Mouse (Mus musculus): ENCODE results near the gene Gjb4.

Gene Gjb4

DNA sequence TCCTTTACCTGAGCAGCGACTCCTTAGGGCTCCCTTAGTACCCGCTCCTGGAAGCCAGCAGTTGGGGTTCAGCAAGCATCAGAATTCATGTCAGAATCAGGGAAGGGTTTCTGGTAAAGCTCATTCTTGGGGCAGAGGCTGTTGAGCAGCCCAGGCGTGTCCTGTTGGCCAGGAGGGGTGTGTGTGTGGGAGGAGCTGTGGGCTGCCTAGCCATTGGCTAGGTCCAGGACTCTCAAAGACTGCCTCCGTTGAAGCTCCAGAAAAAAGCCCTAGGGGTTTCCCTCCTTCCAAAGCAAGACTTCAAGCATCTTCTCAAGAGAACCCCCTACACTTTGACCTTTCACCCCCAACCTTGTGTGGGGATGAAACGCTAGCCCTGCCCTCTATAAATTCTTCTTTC is 4.1 kb upstream of the Gjb4 start, which contains the start of gene Gjb5:
Gene Gjb5 (minus strand): TSS at position 164 of the 400 bp plus-strand sequence.
- in situ Hi-C loops (cut with MboI; ENCODE audit: low pct_unique_long_range_greater_than_20kb in 1 of 2, low sequenced_read_pairs in 2 of 2, unreplicated experiment in 1 of 2): no loop called here

DNA sequence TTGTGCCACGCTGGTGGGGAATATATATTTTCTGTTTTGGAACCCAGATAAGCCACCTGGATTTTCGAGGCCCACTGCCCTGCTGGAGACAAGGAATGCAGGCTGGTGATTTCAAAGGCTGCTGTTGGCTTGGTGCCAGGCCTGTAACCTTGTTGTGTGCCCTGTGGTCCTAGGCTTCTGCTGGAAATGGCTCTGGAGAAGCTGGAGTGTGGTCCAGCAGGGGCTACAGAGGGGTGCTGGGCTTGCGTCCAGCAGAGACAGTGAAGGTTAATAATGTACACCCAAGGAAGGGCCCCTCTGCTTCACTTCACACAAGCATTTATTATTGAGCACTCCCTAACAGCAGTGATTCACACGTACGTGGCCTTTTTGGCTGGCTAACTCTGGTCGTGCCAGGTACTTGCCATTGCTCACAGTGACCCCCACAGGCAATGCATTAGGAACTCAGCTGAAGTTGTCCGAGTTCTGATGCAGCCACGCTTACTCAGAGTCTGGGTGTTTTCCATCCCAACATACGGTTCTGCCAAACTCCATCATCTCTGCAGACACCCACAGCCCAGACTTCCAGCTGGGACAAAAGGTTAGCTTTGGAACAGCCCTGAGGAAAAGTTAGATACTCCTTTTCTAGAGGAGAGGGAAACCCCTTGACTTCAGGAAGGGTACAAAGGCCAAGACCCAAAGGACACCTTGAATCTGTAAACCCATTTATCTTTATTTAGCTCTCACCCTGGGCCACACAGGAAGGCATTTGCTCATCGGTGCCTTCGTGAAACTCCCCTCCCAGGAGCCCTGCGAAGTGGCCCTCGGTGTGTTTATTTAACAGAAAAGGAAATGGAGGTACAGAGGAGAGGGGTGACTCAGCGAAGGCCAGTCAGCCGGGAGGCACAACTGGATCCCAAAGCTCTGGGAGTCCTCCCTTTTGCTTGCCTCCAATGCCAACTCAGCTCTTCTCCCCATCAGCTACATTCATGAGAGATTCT is 915 bp upstream of the Gjb4 start:
- in situ Hi-C loops (cut with MboI; ENCODE audit: low pct_unique_long_range_greater_than_20kb in 1 of 2, low sequenced_read_pairs in 2 of 2, unreplicated experiment in 1 of 2): no loop called here

DNA sequence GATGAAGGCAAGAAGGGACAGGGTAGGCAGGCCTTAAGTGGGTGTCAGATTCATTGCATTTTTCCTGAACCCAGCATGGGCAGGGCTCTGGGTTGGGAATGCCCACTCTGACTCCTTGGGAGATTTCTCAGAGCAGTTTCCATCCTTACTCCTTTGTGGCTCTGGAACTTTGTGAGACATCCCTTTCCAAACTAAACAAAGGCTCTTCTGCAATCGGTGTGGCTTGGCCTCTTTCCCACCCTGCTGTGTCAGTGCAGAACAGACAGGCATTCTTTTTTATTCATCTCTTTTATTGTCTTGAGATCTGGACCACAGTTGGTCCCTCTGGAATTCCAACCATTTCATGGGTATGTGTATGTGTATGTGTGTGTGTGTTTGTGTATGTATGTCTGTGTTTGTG is 1.3 kb downstream of the Gjb4 start:
- in situ Hi-C loops (cut with MboI; ENCODE audit: low pct_unique_long_range_greater_than_20kb in 1 of 2, low sequenced_read_pairs in 2 of 2, unreplicated experiment in 1 of 2): no loop called here

DNA sequence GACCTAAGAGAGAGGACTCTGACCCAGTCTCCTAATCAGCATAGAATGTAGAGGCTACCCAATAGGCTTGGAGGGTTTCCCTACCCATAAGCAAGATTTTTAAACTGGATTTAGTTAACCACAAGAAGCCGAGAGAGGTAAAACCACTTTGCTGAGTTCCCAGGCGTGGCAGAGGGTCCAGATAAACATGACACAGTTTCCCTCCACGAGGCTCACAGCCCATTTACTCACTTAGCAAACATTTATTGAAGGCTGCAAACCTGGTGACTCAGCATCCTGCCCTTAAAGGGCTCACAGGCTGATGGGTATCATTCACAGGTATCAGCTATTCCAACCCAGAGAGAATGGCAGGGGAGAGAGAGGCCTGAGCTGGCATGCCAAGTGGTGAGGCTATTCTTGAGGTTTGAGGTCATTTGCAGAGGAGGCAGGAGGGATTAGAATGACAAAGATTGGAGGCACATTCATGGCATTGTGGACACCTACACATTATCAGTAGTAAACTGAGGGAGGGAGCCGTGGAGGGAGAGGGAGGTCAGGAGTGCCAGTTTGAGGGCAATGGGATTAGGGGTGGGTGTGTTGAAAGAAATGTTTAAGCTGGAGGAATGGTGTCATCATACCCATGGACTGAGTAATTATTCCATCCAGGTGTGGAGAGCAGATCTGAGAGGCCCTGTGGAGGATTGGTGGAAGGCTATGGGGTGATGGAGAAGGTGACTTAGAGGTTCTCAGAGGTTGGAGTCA is 4.2 kb downstream of the Gjb4 start:
- in situ Hi-C loops (cut with MboI; ENCODE audit: low pct_unique_long_range_greater_than_20kb in 1 of 2, low sequenced_read_pairs in 2 of 2, unreplicated experiment in 1 of 2): no loop called here

DNA sequence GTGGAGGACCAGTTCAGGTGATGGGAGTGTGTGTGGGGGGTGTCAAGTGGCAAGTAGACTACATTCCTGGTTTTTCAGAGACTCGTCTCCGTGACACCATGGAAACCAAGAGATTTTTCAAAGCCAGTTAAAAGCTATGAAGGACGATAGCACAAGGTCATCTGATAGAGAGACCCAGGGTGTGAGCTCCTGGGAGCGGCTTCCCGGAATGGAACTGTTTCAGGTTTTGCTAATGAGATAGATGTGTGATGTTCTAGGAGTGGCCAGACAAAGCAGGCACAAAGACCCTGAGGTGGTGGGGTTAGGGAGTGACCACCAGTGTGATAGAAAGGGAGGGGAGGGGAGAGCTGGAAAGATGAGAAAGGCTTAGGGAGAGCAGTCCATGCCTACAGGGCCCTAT is 8.9 kb downstream of the Gjb4 start:
- in situ Hi-C loops (cut with MboI; ENCODE audit: low pct_unique_long_range_greater_than_20kb in 1 of 2, low sequenced_read_pairs in 2 of 2, unreplicated experiment in 1 of 2): no loop called here

DNA sequence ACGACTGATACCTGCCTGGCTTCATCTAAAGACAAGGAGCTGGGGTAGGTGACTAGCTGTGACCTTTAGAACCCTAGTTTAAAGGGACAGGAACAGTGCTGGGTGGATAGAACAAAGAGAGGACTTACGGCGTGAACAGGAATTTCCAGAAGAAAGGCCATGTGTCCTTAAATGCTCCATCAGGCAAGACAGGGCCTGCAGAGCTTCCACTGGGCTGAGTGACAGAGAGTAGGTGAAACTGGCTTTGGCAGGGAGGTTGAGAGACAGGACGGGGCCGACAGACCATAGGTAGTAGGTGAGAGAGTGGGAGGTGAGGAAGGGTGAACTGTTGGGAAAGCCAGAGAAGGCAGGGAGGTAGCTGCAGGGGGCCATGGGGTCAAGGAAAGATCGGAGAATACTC is 12.5 kb downstream of the Gjb4 start:
- in situ Hi-C loops (cut with MboI; ENCODE audit: low pct_unique_long_range_greater_than_20kb in 1 of 2, low sequenced_read_pairs in 2 of 2, unreplicated experiment in 1 of 2): no loop called here

DNA sequence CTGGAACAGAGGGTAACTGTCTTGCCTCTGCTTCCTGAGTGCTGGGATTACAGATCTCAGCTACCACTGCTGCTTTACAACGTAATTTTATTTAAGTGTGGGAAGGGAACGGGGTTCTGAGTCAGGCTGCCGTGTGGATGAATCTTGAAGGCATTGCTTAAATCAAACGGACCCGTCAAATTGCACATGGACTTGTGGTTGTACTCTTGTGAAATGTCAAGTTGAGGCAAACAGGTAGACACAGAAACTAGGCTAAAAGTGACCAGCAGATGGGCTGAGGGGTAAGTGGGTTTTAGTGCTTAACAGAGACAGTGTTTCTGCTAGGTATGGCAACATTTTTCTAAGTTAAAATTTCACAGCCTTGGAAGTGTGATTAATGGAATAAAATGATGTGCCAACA is 16.2 kb downstream of the Gjb4 start:
- in situ Hi-C loops (cut with MboI; ENCODE audit: low pct_unique_long_range_greater_than_20kb in 1 of 2, low sequenced_read_pairs in 2 of 2, unreplicated experiment in 1 of 2): no loop called here

DNA sequence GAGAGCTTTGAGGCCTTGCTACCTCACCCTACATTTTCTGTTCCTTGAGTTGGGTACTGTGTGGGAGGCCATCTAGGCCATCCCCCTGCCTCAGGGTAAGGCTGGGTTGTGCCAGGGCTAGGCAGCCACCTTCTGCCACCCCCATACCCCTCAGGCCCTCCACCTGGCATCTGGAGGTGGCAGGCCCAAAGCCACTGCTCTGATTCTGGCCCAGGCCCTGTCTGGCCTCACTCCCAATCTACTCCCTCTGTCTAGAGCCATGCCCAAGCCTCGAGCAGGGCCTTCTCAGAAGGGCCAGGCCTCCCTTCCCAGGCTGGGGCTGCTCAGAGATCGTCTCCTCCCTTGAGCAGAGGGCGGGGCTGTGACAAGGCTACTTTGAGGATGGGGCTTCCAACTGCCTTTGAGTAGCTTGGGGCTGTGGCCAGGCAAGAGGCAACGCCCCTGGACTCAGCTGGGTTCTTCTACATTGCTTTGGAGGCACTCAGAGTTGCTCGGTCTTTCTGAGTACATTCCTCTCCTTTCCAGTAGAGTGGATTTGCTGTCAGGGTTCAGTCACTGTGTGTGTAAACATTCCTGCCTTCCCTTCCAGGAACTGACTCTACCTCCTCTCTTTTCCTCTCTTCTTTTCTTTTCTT is 18.9 kb downstream of the Gjb4 start:
- in situ Hi-C loops (cut with MboI; ENCODE audit: low pct_unique_long_range_greater_than_20kb in 1 of 2, low sequenced_read_pairs in 2 of 2, unreplicated experiment in 1 of 2): no loop called here

DNA sequence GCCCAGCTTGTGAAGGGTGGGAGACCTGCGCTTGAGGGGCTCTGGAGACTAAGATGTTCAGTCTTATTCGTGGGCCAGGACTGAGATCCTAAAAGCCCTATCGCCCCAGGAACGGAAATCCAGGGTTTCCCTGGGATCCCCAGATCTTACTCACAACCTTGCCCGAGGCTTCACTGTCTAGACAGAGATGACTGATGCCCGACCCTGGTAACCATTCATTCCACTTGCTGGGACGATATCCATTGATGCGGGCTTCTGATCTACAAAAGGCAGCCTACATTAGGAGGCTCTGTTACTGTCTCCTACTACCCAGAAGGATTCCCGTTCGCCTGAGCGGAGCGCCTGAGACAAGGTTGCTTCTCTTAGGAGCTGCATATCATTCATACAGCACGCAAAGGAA is 22.7 kb downstream of the Gjb4 start:
- in situ Hi-C loops (cut with MboI; ENCODE audit: low pct_unique_long_range_greater_than_20kb in 1 of 2, low sequenced_read_pairs in 2 of 2, unreplicated experiment in 1 of 2): no loop called here

DNA sequence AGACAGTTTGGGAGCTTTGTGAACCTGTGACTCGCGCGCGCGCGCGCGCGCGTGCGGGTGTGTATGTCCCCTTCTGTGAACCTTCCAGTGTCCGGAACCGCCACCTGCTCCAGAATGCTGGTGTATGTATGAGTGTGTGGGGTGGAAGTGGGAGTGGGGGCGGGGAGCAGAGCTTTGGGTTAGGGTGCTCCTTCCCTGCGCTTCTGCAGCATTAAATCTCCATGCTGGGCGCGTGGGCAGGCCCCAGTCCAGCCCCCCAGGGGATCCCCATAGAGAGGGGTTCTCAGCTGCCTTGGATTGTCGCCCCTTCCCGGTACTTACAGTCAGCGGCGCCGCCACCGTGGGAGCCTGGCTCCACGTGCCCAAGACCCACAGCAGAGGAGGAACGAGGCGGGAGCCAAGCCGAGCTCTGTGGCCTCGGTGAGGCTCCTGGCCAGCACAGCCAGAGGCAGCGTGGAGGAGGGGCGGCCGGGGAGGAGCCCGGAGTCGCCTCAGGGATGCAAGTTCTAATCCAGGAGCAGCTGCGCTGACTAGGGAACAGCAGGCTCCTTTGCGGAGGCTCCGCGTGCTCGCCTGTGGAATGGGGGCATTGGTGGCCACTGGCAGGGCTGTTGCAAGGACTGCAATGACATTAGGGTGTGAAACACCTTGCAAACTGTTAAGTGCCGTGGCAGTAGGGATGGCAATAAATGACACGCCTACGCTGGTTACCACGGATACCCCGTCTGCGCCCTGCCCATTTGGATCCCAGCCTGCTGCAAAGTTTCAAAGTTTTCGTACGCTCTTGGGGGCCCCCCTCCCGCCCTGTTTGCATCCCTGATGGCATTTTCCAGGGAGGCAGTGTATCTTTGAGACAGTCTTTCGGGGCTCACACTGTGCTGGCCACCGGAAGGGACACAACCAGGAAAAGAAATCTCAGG is 23.4 kb downstream of the Gjb4 start, which contains the start of gene Gjb3:
Gene Gjb3 (minus strand): TSS at position 664 of the 920 bp plus-strand sequence.
- in situ Hi-C loops (cut with MboI; ENCODE audit: low pct_unique_long_range_greater_than_20kb in 1 of 2, low sequenced_read_pairs in 2 of 2, unreplicated experiment in 1 of 2): no loop called here

DNA sequence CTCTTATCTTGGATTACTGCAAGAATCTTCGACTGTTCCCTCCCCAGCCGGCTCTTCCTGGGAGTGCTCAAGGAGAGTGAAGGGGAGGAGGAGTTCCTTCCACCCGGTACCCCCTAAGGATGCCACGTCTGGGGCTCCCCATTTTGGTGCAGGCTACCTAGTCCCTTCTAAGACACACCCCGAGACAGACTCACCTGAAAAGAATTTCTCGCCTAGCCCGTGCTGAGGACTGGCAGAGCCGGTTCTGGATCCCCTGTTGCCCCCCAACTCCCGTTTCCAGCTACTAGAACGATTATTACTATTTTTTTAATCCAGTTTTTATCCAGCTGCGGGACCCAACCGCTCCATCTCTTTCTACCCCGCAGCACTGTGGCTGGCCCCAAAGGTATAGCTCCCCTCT is 24.1 kb downstream of the Gjb4 start:
- in situ Hi-C loops (cut with MboI; ENCODE audit: low pct_unique_long_range_greater_than_20kb in 1 of 2, low sequenced_read_pairs in 2 of 2, unreplicated experiment in 1 of 2): no loop called here

DNA sequence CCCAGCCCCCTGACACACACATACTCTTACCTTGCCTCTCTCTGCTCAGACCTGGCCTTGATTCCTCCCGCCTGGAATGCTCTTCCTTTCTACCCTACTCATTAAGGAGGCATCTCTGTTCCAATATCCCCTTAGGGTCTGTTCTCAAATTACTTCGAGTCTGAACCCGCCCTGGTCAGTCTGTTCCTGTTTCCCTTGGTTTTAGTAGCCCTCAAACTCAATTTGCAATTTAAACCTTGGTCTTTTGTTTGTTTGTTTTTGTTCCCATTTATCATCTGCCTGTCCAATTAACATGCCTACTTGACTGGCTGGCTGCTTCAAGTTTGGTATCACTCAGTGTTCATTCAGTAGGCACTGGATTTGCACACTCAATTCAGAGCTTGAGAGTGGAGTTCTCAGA is 24.8 kb downstream of the Gjb4 start:
- in situ Hi-C loops (cut with MboI; ENCODE audit: low pct_unique_long_range_greater_than_20kb in 1 of 2, low sequenced_read_pairs in 2 of 2, unreplicated experiment in 1 of 2): no loop called here

DNA sequence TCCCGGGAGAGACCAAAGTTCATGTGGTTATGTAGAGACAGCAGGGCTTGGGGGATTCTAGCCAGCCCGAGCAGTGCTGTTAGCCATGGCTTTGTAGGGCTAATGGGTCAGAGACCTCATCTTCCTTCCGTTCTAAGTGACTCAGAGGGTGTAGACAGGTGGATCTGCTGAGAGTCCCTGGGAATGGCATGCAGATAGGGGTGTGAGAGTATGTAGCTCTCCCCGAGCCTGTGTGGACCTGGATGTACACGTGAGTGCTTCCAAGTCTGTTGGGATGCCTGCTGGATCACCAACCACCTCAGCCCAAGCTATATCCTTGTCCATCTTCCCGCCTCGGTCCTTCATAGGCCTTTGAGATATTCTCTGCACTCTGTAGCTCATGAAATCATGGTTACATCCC is 25.5 kb downstream of the Gjb4 start:
- in situ Hi-C loops (cut with MboI; ENCODE audit: low pct_unique_long_range_greater_than_20kb in 1 of 2, low sequenced_read_pairs in 2 of 2, unreplicated experiment in 1 of 2): no loop called here

DNA sequence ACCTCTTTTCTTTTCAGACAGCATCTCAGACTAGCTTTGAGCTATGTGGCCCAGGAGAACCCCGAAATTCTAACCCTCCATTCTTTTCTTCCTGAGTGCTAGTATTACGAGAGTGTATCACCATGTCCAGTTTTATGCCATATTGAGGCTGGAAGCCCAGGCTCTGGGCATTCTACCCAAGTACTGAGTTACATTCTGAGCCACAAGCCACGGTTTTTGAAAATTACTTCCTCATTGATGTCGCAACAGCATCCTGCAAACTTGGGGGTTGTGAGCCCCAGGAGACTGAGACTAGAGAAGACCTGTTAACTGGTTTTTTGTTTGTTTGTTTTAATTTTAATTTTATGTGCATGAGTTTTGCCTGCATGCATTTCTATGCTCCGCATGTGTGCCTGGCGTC is 26.1 kb downstream of the Gjb4 start:
- in situ Hi-C loops (cut with MboI; ENCODE audit: low pct_unique_long_range_greater_than_20kb in 1 of 2, low sequenced_read_pairs in 2 of 2, unreplicated experiment in 1 of 2): no loop called here

DNA sequence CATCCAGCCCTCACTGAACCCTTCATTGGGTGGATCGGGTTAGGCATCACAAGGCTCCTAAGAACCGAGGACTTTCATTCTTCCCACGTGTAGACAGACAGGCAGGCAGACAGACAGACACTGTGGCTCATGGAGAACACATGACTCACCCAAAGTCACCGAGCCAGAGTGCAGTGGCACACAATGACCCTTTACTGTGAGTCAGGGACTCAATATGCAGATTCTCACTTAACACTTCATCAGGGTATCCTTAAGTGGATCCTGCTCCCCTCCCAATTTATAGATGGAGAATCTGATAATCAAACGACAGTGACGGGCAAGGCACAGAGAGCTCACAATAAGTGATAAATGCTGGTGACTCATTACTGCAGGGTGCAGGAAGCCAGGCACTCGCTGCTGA is 26.6 kb downstream of the Gjb4 start:
- in situ Hi-C loops (cut with MboI; ENCODE audit: low pct_unique_long_range_greater_than_20kb in 1 of 2, low sequenced_read_pairs in 2 of 2, unreplicated experiment in 1 of 2): no loop called here

DNA sequence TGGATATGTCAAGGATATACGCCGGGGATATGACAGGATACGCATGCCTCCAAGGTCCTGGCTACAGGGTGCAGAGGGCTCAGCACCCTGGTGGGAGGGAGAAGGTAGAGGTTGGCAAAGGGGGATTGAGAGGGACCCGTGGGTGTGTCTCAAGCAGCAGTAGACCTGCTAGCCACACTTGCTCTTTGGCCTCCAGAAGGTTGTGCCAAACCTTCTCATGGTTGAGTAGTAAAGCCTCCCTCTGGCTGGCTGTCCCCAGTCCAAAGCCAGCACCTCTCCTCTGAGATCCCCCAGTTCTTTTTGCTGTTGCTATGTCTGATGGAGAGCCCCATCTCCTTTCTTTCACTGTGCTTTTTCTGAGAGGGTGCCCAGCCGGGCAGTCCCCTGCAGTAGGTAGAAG is 28.6 kb downstream of the Gjb4 start:
- in situ Hi-C loops (cut with MboI; ENCODE audit: low pct_unique_long_range_greater_than_20kb in 1 of 2, low sequenced_read_pairs in 2 of 2, unreplicated experiment in 1 of 2): no loop called here

DNA sequence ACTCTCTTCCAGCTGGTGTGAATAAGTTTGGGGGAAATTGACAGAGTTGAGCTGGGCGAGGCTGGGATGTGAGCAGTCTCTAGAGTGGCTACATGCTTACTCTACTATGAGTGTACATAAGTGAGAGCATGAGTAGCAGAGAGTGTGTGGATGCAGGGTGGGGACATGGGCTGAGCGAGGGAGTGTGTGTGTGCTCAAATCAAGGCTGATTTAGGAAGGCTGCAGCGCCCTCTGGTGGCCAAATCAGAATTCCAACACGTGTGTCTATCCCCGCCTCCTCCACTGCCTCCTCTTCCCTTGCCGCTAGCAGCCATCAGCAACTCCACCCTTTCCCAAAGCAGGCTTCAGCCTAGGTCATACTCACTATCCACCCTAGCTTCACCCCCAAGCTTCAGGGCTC is 29.1 kb downstream of the Gjb4 start:
- in situ Hi-C loops (cut with MboI; ENCODE audit: low pct_unique_long_range_greater_than_20kb in 1 of 2, low sequenced_read_pairs in 2 of 2, unreplicated experiment in 1 of 2): no loop called here

DNA sequence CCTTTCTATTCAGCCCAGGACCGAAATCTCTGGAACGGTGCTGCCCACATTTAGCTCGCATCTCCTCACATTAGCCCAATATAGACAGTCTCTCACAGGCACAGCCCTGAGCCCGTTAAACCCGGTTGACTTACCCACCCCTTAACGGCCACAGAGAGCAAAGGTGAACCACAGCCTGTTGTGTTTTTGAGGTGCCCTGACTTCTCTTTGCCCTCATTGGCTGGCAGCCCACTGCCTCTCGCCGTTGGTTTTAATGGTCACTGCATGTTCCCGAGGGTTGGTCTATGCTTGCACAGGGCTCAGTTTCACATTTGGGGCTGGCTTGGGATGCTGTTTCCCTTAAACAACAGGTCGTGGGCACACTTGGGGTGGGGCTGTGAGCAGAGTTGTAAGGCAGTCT is 29.6 kb downstream of the Gjb4 start:
- in situ Hi-C loops (cut with MboI; ENCODE audit: low pct_unique_long_range_greater_than_20kb in 1 of 2, low sequenced_read_pairs in 2 of 2, unreplicated experiment in 1 of 2): no loop called here
